Mouse (Mus musculus): ENCODE measurements around the gene Cldn2. TPM values are rescaled to one million over a fixed set of nuclear protein-coding genes. Genes with fewer than 3 reads are reported as not detected.

Cldn2 gene
- total RNA-seq, 2 experiments from 2014 or later, result not detected

GRCm38 (mm10) chrX:139805918-139806317 is 5.3 kb downstream of the Cldn2 start:
- no peak for ATAC-seq (replicated peaks; ENCODE audit: poor library complexity)

GRCm38 (mm10) chrX:139807391-139807790 is 6.8 kb downstream of the Cldn2 start:
- 0 out of 2 replicates have a peak, but pooled peaks have one; percentile 20 for ATAC-seq (replicated peaks; ENCODE audit: poor library complexity)

- ATAC-seq (replicated peaks; ENCODE audit: poor library complexity), result no peak
Measured at GRCm38 (mm10) chrX:139808085-139808484, 7.5 kb downstream of the Cldn2 start.

- ATAC-seq (replicated peaks; ENCODE audit: poor library complexity), result no peak
Measured at GRCm38 (mm10) chrX:139808501-139808900, 7.9 kb downstream of the Cldn2 start.

GRCm38 (mm10) chrX:139812636-139813298 is 12.1 kb downstream of the Cldn2 start:
- ATAC-seq (replicated peaks; ENCODE audit: poor library complexity), result no peak

- peak; percentile 51 for ATAC-seq (replicated peaks; ENCODE audit: poor library complexity)
Measured at GRCm38 (mm10) chrX:139813299-139814002, 12.8 kb downstream of the Cldn2 start.

- ATAC-seq (replicated peaks; ENCODE audit: poor library complexity), result peak; percentile 67
Measured at GRCm38 (mm10) chrX:139814018-139814635, 13.5 kb downstream of the Cldn2 start.

GRCm38 (mm10) chrX:139815201-139815600 is 14.6 kb downstream of the Cldn2 start:
- ATAC-seq (replicated peaks; ENCODE audit: poor library complexity), result no peak

GRCm38 (mm10) chrX:139825402-139825801 is 24.8 kb downstream of the Cldn2 start:
- no peak for ATAC-seq (replicated peaks; ENCODE audit: poor library complexity)

- no peak for ATAC-seq (replicated peaks; ENCODE audit: poor library complexity)
Measured at GRCm38 (mm10) chrX:139826926-139827325, 26.3 kb downstream of the Cldn2 start.

GRCm38 (mm10) chrX:139828363-139829092 is 27.9 kb downstream of the Cldn2 start:
- ATAC-seq (replicated peaks; ENCODE audit: poor library complexity), result peak; percentile 47

- peak; percentile 97 for ATAC-seq (replicated peaks; ENCODE audit: poor library complexity)
Measured at GRCm38 (mm10) chrX:139832464-139832863, 31.8 kb downstream of the Cldn2 start.

GRCm38 (mm10) chrX:139839057-139839456 is 38.4 kb downstream of the Cldn2 start:
- ATAC-seq (replicated peaks; ENCODE audit: poor library complexity), result no peak

GRCm38 (mm10) chrX:139841091-139841490 is 40.5 kb downstream of the Cldn2 start:
- ATAC-seq (replicated peaks; ENCODE audit: poor library complexity), result no peak

GRCm38 (mm10) chrX:139854795-139855194 is 54.2 kb downstream of the Cldn2 start:
- no peak for ATAC-seq (replicated peaks; ENCODE audit: poor library complexity)

GRCm38 (mm10) chrX:139859402-139859801 is 58.8 kb downstream of the Cldn2 start:
- no peak for ATAC-seq (replicated peaks; ENCODE audit: poor library complexity)

Other genes with a start within 250 kb of the Cldn2 start
- 2.0 and 2.4 TPM in 2 replicates for gene Rnf128, start 237.5 kb upstream of the Cldn2 start, total RNA-seq (2015)
- gene Rnf128, start 237.5 kb upstream of the Cldn2 start, total RNA-seq (2017), result 1.1 and 1.3 TPM in 2 replicates
- 9.2 and 10.7 TPM in 2 replicates for gene Tbc1d8b, start 115.8 kb upstream of the Cldn2 start, total RNA-seq (2015)
- gene Tbc1d8b, start 115.8 kb upstream of the Cldn2 start, total RNA-seq (2017), result 7.0 and 9.0 TPM in 2 replicates
- 0.42 and 0.59 TPM in 2 replicates for gene Gm15013, start 86.3 kb upstream of the Cldn2 start, total RNA-seq (2015)
- gene Gm15013, start 86.3 kb upstream of the Cldn2 start, total RNA-seq (2017), result 0.74 and 0.75 TPM in 2 replicates
- not detected in 2 replicates for gene Ripply1, start 18.5 kb upstream of the Cldn2 start, total RNA-seq (2015)
- gene Ripply1, start 18.5 kb upstream of the Cldn2 start, total RNA-seq (2017), result not detected in 2 replicates
- gene Morc4, start 70.8 kb downstream of the Cldn2 start, total RNA-seq (2015), result 0.51 and 1.8 TPM in 2 replicates
- 0.92 and 1.7 TPM in 2 replicates for gene Morc4, start 70.8 kb downstream of the Cldn2 start, total RNA-seq (2017)
- gene Rbm41, start 197.8 kb downstream of the Cldn2 start, total RNA-seq (2015), result 8.5 and 10.7 TPM in 2 replicates
- gene Rbm41, start 197.8 kb downstream of the Cldn2 start, total RNA-seq (2017), result 8.8 and 20.3 TPM in 2 replicates